Comparison of ENCODE assay signal across 8 mouse cellular contexts in the genomic region with DNA sequence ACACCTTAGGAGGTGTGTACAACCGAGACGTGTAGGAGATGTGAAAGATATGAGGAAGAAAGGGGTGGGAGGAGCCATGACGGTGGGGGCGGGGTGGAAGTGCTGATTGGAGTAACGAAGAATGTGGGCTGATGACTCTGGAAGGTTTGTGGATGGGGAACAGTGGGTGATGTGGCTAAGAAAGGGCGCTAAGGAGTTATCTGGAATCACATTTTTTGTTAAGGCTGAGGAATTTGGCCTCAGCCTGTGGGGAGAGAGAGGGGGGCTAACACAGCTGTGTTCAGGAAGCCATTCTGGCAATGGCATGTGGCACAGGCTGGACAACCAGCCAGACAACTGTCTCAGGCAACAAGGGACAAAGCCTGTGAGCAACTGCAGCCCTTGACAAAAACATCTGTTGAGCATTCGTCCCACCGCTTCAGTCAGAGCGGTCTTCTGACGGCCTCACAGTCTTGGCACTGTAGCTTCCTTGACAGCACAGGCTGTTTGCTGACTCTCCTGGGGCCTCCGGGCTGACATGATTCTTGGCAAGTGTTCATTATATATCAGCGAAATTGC. TPM values are rescaled to one million over a fixed set of nuclear protein-coding genes. Genes with fewer than 3 reads are reported as not detected.
DNase-seq lines count a peak whose midpoint lies in the region; ATAC-seq and TF ChIP-seq lines count a peak whose summit lies in the region.

No protein-coding gene starts in this region.

- no peak overlapping the region for H3K4me2 ChIP-seq in forebrain, embryonic 16.5 days (ENCODE audit: low read length)
- no peak overlapping the region for H3K4me2 ChIP-seq in limb, embryonic 11.5 days (ENCODE audit: low read depth, severe bottlenecking)
- H3K4me2 ChIP-seq in midbrain, embryonic 15.5 days: peak overlapping the region; percentile 9; the same call in 1 of the 2 replicates

- H3K79me2 ChIP-seq in C2C12 (ENCODE audit: control insufficient read depth, insufficient read depth): no peaks in the 10 kb centered on the region

- no peak for TF ChIP-seq CTCF in C2C12 (IDR thresholded peaks at IDR 0.05; ENCODE audit: control insufficient read depth, insufficient read depth, insufficient read length)

- peak; percentile 70 for DNase-seq in MN1 (ENCODE audit: low spot score)
- DNase-seq in limb, embryonic 11.5 days (ENCODE audit: low spot score): peak; percentile 44
- peak; percentile 64 for DNase-seq in thymus, postnatal 0 days (ENCODE audit: low spot score)
- DNase-seq in cerebellum, adult 8-10 months: no peak

- ATAC-seq in forebrain, embryonic 16.5 days: peak; percentile 44
- peak; percentile 77 to 81 for ATAC-seq in hematopoietic stem cell, adult 5-6 weeks (replicated peaks in 1 of 2; ENCODE audit: insufficient read depth in 1 of 2, low FRiP score in 2 of 2, low TSS enrichment in 1 of 2, low read depth in 1 of 2, poor library complexity in 2 of 2, severe bottlenecking in 2 of 2)
- peak; percentile 32; the same call in 1 of the 2 replicates for ATAC-seq in limb, embryonic 11.5 days (ENCODE audit: insufficient number of reproducible peaks, low FRiP score, low TSS enrichment, low read depth)
- ATAC-seq in midbrain, embryonic 15.5 days (replicated peaks): peak; percentile 69

- H3ac ChIP-seq in C2C12 (ENCODE audit: control insufficient read depth, insufficient read length, low read depth): no peak overlapping the region

- H3K9me3 ChIP-seq in forebrain, embryonic 16.5 days (ENCODE audit: control insufficient read depth, low read length): no peaks in the 10 kb centered on the region
- no peaks in the 10 kb centered on the region for H3K9me3 ChIP-seq in limb, embryonic 11.5 days (ENCODE audit: control insufficient read depth, low read length)
- H3K9me3 ChIP-seq in midbrain, embryonic 15.5 days: no peaks in the 10 kb centered on the region

- no peaks in the 10 kb centered on the region for H3K36me3 ChIP-seq in C2C12 (ENCODE audit: control insufficient read depth, insufficient read depth)
- H3K36me3 ChIP-seq in forebrain, embryonic 16.5 days (ENCODE audit: control insufficient read depth, insufficient read depth): no peaks in the 10 kb centered on the region
- no peaks in the 10 kb centered on the region for H3K36me3 ChIP-seq in limb, embryonic 11.5 days (ENCODE audit: control insufficient read depth, insufficient read depth, low read length)
- H3K36me3 ChIP-seq in midbrain, embryonic 15.5 days (replicated peaks): no peaks in the 10 kb centered on the region

- H3K27ac ChIP-seq in forebrain, embryonic 16.5 days (ENCODE audit: low read length): no peak overlapping the region
- peak overlapping the region; percentile 45; the same call in 1 of the 2 replicates for H3K27ac ChIP-seq in limb, embryonic 11.5 days (replicated peaks; ENCODE audit: low read depth, low read length)
- no peak overlapping the region for H3K27ac ChIP-seq in midbrain, embryonic 15.5 days

- 38% methylated on average over 12 of the region's 12 CpGs for WGBS in forebrain, embryonic 16.5 days
- 38% methylated on average over 12 of the region's 12 CpGs for WGBS in limb, embryonic 11.5 days
- WGBS in midbrain, embryonic 15.5 days: 44% methylated on average over 12 of the region's 12 CpGs

- no peak overlapping the region for H3K9ac ChIP-seq in forebrain, embryonic 16.5 days (replicated peaks; ENCODE audit: low read depth, low read length)
- no peak overlapping the region for H3K9ac ChIP-seq in limb, embryonic 11.5 days (ENCODE audit: low read length)
- H3K9ac ChIP-seq in midbrain, embryonic 15.5 days: no peak overlapping the region

- H3K79me3 ChIP-seq in C2C12 (ENCODE audit: low read depth): no peaks in the 10 kb centered on the region

- H3K4me1 ChIP-seq in forebrain, embryonic 16.5 days (replicated peaks; ENCODE audit: control insufficient read depth, insufficient read depth, low read length): peaks cover 21% of the 10 kb centered on the region
- peaks cover 23% of the 10 kb centered on the region for H3K4me1 ChIP-seq in limb, embryonic 11.5 days (ENCODE audit: control insufficient read depth, insufficient read depth, low read length)
- H3K4me1 ChIP-seq in midbrain, embryonic 15.5 days: peaks cover 9% of the 10 kb centered on the region; the same call in 1 of the 2 replicates

- no peaks in the 10 kb centered on the region for H3K27me3 ChIP-seq in C2C12 (ENCODE audit: control insufficient read depth, insufficient read depth, insufficient read length)
- H3K27me3 ChIP-seq in forebrain, embryonic 16.5 days (replicated peaks; ENCODE audit: control insufficient read depth, insufficient read depth, low read length): no peaks in the 10 kb centered on the region
- no peaks in the 10 kb centered on the region for H3K27me3 ChIP-seq in limb, embryonic 11.5 days (ENCODE audit: control insufficient read depth, insufficient read depth, low read length)
- H3K27me3 ChIP-seq in midbrain, embryonic 15.5 days (replicated peaks): no peaks in the 10 kb centered on the region

- no peak overlapping the region for H3K4me3 ChIP-seq in C2C12 (ENCODE audit: insufficient read depth, poor library complexity, severe bottlenecking)
- no peak overlapping the region for H3K4me3 ChIP-seq in forebrain, embryonic 16.5 days (replicated peaks; ENCODE audit: low read length)
- no peak overlapping the region for H3K4me3 ChIP-seq in limb, embryonic 11.5 days (ENCODE audit: low read depth, low read length)
- no peak overlapping the region for H3K4me3 ChIP-seq in midbrain, embryonic 15.5 days

TF ChIP-seq in C2C12, 6 proteins besides CTCF, POLR2A, EP300 and RAD21:
- no peak for TF ChIP-seq FOSL1 (IDR thresholded peaks at IDR 0.05; ENCODE audit: insufficient read depth, low read length, poor library complexity, severe bottlenecking)
- TF ChIP-seq MYOG (IDR thresholded peaks at IDR 0.05; ENCODE audit: control insufficient read depth, extremely low read depth, insufficient read length): no peak
- TF ChIP-seq CEBPB (IDR thresholded peaks at IDR 0.05; ENCODE audit: low read depth): no peak
- peak; percentile 43 for TF ChIP-seq MYOD1 (IDR thresholded peaks at IDR 0.05; ENCODE audit: control insufficient read depth, insufficient read length, low read depth)
- TF ChIP-seq USF1 (IDR thresholded peaks at IDR 0.05; ENCODE audit: low read depth): no peak
- TF ChIP-seq MAX (IDR thresholded peaks at IDR 0.05): no peak
TF ChIP-seq in C2C12: peak in this region for 1.

RNA-seq across cellular contexts. Expression of gene B4galt1, which starts 23.1 kb away (rescaled TPM):
- 42.2 TPM for polyA plus RNA-seq in C2C12 (2012; fragmentation: generic; extraction: Trizol)
- 6.9 and 7.7 TPM in 2 replicates for polyA plus RNA-seq in forebrain, embryonic 16.5 days (2015; fragmentation: Nextera tagmentation; extraction: Ambion mirVana)
- 28.5 and 36.1 TPM in 2 replicates for total RNA-seq in hematopoietic stem cell, adult 5-6 weeks (2017)
- 30.9 and 34.6 TPM in 2 replicates for polyA plus RNA-seq in limb, embryonic 11.5 days (2014; fragmentation: Nextera tagmentation; extraction: Ambion mirVana)
- polyA plus RNA-seq in midbrain, embryonic 15.5 days (2015; fragmentation: Nextera tagmentation; extraction: Ambion mirVana): 7.5 and 7.8 TPM in 2 replicates
- polyA plus RNA-seq in thymus, postnatal 0 days (2015; fragmentation: Nextera tagmentation; extraction: Ambion mirVana): 29.6 and 32.0 TPM in 2 replicates

RNA-seq across cellular contexts. Expression of gene Spink4, which starts 43.0 kb away (rescaled TPM):
- not detected for polyA plus RNA-seq in C2C12 (2012; fragmentation: generic; extraction: Trizol)
- not detected in 2 replicates for polyA plus RNA-seq in forebrain, embryonic 16.5 days (2015; fragmentation: Nextera tagmentation; extraction: Ambion mirVana)
- not detected in 2 replicates for total RNA-seq in hematopoietic stem cell, adult 5-6 weeks (2017)
- polyA plus RNA-seq in limb, embryonic 11.5 days (2014; fragmentation: Nextera tagmentation; extraction: Ambion mirVana): not detected in 2 replicates
- not detected in 2 replicates for polyA plus RNA-seq in midbrain, embryonic 15.5 days (2015; fragmentation: Nextera tagmentation; extraction: Ambion mirVana)
- 2.4 and 2.6 TPM in 2 replicates for polyA plus RNA-seq in thymus, postnatal 0 days (2015; fragmentation: Nextera tagmentation; extraction: Ambion mirVana)
